Mouse (Mus musculus) kidney, embryonic 14.5 days (tissue): ENCODE measurements around the gene Sh3bgrl2. TPM values are rescaled to one million over a fixed set of nuclear protein-coding genes. Genes with fewer than 3 reads are reported as not detected.

Experiments
- ATAC-seq: fragments of 200-750 bp; cut with Nextera tagmentation; 2 replicates; pipeline ENCODE4 v1.8.0; 2017; ENCODE audit warnings: moderate number of reproducible peaks, mild to moderate bottlenecking, moderate TSS enrichment, moderate library complexity; ENCODE audit not compliant: low FRiP score, low TSS enrichment
- H3K27ac ChIP-seq: fragments of 300-500 bp; sonication (generic); 2 replicates; pipeline ENCODE4 v1.5.1; 2014; ENCODE audit warnings: low read depth, mild to moderate bottlenecking, low read length, moderate library complexity, mixed read lengths
- H3K27me3 ChIP-seq: fragments of 300-500 bp; sonication (generic); 2 replicates; pipeline ENCODE4 v1.6.1; 2014; ENCODE audit warnings: mild to moderate bottlenecking, low read length; ENCODE audit not compliant: control insufficient read depth, insufficient read depth
- H3K36me3 ChIP-seq: fragments of 300-500 bp; sonication (generic); 2 replicates; pipeline ENCODE4 v1.6.1; 2014; ENCODE audit warnings: low read length, mixed read lengths; ENCODE audit not compliant: control insufficient read depth, insufficient read depth
- H3K4me1 ChIP-seq: fragments of 300-500 bp; sonication (generic); 2 replicates; pipeline ENCODE4 v1.6.1; 2014; ENCODE audit warnings: low read length, mixed read lengths; ENCODE audit not compliant: control insufficient read depth, insufficient read depth
- H3K4me2 ChIP-seq: fragments of 300-500 bp; sonication (generic); replicated peaks from 2 replicates; pipeline ENCODE4 v1.6.1; 2014; ENCODE audit warnings: low read depth, mild to moderate bottlenecking, low read length
- H3K4me3 ChIP-seq: fragments of 300-500 bp; sonication (generic); 2 replicates; pipeline ENCODE4 v1.5.1; 2014; ENCODE audit warnings: mild to moderate bottlenecking, low read length
- H3K9ac ChIP-seq: fragments of 300-500 bp; sonication (generic); 2 replicates; pipeline ENCODE4 v1.6.1; 2014; ENCODE audit warnings: low read depth, mild to moderate bottlenecking, low read length, moderate library complexity
- H3K9me3 ChIP-seq: fragments of 300-500 bp; sonication (generic); 2 replicates; pipeline ENCODE4 v1.6.1; 2016; ENCODE audit warnings: low read length; ENCODE audit not compliant: control insufficient read depth
- WGBS: fragments of 180-500 bp; shearing (Covaris S2); extraction: QIAGEN DNeasy Blood & Tissue Kit; methylation state at CpG from one replicate; pipeline ENCODE4 v1.1.7; 2014; 5-methylcytosine and 5-hydroxymethylcytosine counted together
- polyA plus RNA-seq: library from polyadenylated mRNA; unstranded; fragments of >200 nt; fragmentation: Nextera tagmentation; extraction: Ambion mirVana; gene quantifications from 2 replicates; pipeline ENCODE4 v1.2.1, GENCODE M21; 2014

The Sh3bgrl2 gene
- polyA plus RNA-seq, 1 experiment from 2014 or later = 22.7 TPM

GRCm38 (mm10) chr9:83591848-83592456 is 43.8 kb downstream of the Sh3bgrl2 start:
- no peaks in the 10 kb centered on the region for H3K9me3 ChIP-seq
- H3K4me1 ChIP-seq = peaks cover 2% of the 10 kb centered on the region; the same call in 1 of the 2 replicates
- no peaks in the 10 kb centered on the region; the same call in 1 of the 2 replicates for H3K36me3 ChIP-seq
- H3K27ac ChIP-seq = no peak overlapping the region
- H3K27me3 ChIP-seq = no peaks in the 10 kb centered on the region
- no peak overlapping the region for H3K4me3 ChIP-seq
- ATAC-seq = no peak
- 92% methylated on average over 10 of the region's 10 CpGs for WGBS
- no peak overlapping the region for H3K4me2 ChIP-seq
- no peak overlapping the region for H3K9ac ChIP-seq

DNA sequence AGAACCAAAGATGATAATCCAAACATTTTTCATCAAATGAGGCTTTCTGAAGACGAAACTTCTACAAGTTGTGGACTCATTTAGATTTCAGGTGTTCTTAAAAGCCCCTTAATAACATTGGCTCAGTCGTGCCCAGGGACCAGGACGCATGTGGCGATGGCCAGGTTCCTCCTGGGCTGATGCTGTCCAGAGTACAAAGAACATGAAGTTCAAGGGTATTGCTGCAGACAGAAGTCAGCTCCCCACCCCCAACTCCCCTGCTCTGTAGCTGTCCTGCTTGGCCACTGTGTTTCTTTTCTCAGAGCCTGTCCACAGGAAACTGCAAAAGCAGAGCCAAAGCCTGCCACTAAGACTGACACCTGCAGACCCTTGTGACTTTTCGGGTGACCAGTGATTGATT is 45.7 kb downstream of the Sh3bgrl2 start:
- 90% methylated on average over 5 of the region's 5 CpGs for WGBS
- Histone ChIP-seq H3K9me3 (no peaks in the 10 kb centered on the region), H3K36me3 (no peaks in the 10 kb centered on the region; the same call in 1 of the 2 replicates), H3K27me3 (no peaks in the 10 kb centered on the region), H3K27ac (no peak overlapping the region), H3K4me1 (peaks cover 2% of the 10 kb centered on the region; the same call in 1 of the 2 replicates), H3K4me3 (no peak overlapping the region), H3K4me2 (no peak overlapping the region), H3K9ac (no peak overlapping the region)
- ATAC-seq = no peak

GRCm38 (mm10) chr9:83596132-83596531 is 48.0 kb downstream of the Sh3bgrl2 start:
- no peak for ATAC-seq
- no peaks in the 10 kb centered on the region for H3K27me3 ChIP-seq
- H3K4me1 ChIP-seq = no peaks in the 10 kb centered on the region
- H3K27ac ChIP-seq = no peak overlapping the region
- H3K9ac ChIP-seq = no peak overlapping the region
- no peaks in the 10 kb centered on the region; the same call in 1 of the 2 replicates for H3K36me3 ChIP-seq
- H3K9me3 ChIP-seq = no peaks in the 10 kb centered on the region
- H3K4me3 ChIP-seq = no peak overlapping the region
- 91% methylated on average over 6 of the region's 6 CpGs for WGBS
- no peak overlapping the region for H3K4me2 ChIP-seq

GRCm38 (mm10) chr9:83596646-83597481 is 48.7 kb downstream of the Sh3bgrl2 start:
- H3K4me2 ChIP-seq = no peak overlapping the region
- H3K36me3 ChIP-seq = no peaks in the 10 kb centered on the region; the same call in 1 of the 2 replicates
- no peaks in the 10 kb centered on the region for H3K27me3 ChIP-seq
- no peak overlapping the region for H3K4me3 ChIP-seq
- H3K9me3 ChIP-seq = no peaks in the 10 kb centered on the region
- no peak overlapping the region for H3K9ac ChIP-seq
- ATAC-seq = no peak
- no peaks in the 10 kb centered on the region for H3K4me1 ChIP-seq
- no peak overlapping the region for H3K27ac ChIP-seq
- 82% methylated on average over 13 of the region's 13 CpGs for WGBS

DNA sequence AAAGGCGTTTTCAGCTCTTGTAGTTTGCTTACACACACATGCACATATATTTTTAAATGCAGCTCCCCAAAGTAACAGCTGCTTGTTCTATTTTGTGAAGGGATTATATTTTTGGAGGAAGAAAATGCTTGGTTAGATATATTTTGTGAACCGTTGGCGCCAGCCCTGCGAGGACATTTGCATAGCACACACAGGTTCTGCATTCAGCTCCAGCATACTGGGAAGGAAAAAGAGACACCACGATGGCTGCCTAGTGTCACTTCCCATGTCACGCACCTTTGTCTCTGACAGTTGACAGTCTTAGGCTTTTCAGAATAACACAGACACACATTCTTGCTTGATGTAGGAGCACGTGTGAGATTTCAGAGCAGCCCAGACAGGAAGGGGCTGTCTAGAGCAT is 49.9 kb downstream of the Sh3bgrl2 start:
- Histone ChIP-seq H3K9me3 (no peaks in the 10 kb centered on the region), H3K36me3 (no peaks in the 10 kb centered on the region; the same call in 1 of the 2 replicates), H3K9ac (no peak overlapping the region), H3K4me2 (no peak overlapping the region), H3K27me3 (no peaks in the 10 kb centered on the region), H3K27ac (no peak overlapping the region), H3K4me1 (no peaks in the 10 kb centered on the region), H3K4me3 (no peak overlapping the region)
- WGBS = 85% methylated on average over 7 of the region's 7 CpGs
- ATAC-seq = no peak

- Histone ChIP-seq H3K4me1 (no peaks in the 10 kb centered on the region), H3K27me3 (no peaks in the 10 kb centered on the region), H3K9ac (no peak overlapping the region), H3K4me3 (no peak overlapping the region), H3K36me3 (no peaks in the 10 kb centered on the region; the same call in 1 of the 2 replicates), H3K4me2 (no peak overlapping the region), H3K9me3 (no peaks in the 10 kb centered on the region), H3K27ac (no peak overlapping the region)
- no peak for ATAC-seq
- WGBS = 67% methylated on average over 6 of the region's 6 CpGs
These were observed 51.4 kb downstream of the Sh3bgrl2 start for GRCm38 (mm10) chr9:83599505-83599904.

DNA sequence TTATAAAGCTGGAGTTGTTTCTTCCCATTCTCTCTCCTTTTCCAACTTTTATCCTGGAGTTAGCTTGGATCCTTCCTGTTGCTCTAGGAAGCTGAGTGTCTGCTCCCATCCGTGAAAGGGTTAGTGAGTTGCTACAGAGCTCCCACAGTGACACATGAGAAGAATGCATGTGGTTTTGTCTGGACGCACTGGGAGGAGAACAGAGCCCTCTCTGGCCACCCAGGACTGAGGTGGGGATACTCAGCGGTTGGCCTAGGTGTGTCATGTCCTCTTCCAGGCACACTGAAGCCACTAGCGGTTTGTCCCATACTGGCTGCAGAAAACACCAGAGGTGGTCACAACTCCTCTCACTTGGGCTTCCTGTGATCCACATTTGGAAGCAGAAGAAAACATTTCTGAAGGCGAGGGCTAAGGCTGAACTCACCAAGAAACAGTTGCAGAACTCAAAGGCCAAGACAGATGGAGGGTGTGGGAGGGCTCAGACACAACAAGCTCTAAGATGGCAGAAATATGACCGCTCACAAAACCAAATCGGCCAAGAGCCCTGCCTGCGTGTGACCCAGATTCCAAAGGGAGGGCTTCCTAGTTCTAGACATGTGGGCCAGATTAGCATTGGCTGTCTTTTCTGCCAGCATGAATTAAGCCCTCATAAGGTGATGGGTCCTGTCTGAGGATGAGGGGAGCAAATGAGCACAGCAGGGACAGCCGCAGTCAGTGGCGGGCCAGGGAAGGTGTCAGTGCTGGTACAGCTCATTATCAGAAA is 52.3 kb downstream of the Sh3bgrl2 start:
- H3K4me3 ChIP-seq = no peak overlapping the region
- H3K36me3 ChIP-seq = no peaks in the 10 kb centered on the region
- WGBS = 52% methylated on average over 10 of the region's 10 CpGs
- no peak overlapping the region for H3K9ac ChIP-seq
- H3K4me1 ChIP-seq = no peaks in the 10 kb centered on the region
- H3K27ac ChIP-seq = no peak overlapping the region
- ATAC-seq = peak; percentile 55; the same call in 1 of the 2 replicates
- no peak overlapping the region for H3K4me2 ChIP-seq
- no peaks in the 10 kb centered on the region for H3K27me3 ChIP-seq
- no peaks in the 10 kb centered on the region for H3K9me3 ChIP-seq

DNA sequence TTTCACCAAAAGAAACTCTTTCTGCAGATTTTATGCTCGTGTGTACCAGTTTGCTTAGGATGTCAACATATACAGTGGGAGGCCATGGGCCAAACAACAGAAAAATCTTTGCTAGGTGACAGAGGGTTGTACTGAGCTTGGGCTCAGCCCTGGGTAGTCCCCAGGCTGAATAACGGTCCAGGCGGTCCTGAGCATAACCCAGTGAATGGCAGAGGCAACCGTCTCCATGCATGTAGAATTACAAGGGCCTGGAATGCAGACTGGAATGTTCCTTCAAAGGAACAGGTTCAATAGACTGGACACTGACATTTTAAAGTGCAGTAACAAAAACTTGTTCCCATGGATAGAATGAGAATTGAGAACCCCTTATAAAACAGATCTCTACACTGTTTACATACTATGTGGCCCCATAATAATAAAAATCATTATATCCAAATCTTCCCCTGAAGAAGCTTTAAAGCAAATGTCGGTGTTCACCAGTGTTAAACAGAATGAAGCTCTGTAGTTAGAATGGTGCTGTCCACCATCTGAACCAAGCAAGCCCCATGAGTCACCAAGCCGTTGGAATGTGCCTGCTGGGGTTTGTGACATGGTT is 54.1 kb downstream of the Sh3bgrl2 start:
- H3K4me1 ChIP-seq = no peaks in the 10 kb centered on the region
- H3K36me3 ChIP-seq = no peaks in the 10 kb centered on the region
- 79% methylated on average over 6 of the region's 6 CpGs for WGBS
- H3K9ac ChIP-seq = no peak overlapping the region
- H3K4me3 ChIP-seq = no peak overlapping the region
- no peaks in the 10 kb centered on the region for H3K27me3 ChIP-seq
- no peaks in the 10 kb centered on the region for H3K9me3 ChIP-seq
- no peak for ATAC-seq
- H3K27ac ChIP-seq = no peak overlapping the region
- no peak overlapping the region for H3K4me2 ChIP-seq
